Mouse (Mus musculus): ENCODE results near the gene Ssh3. TPM values are rescaled to one million over a fixed set of nuclear protein-coding genes. Genes with fewer than 3 reads are reported as not detected.
A peak's percentile ranks its signal among the peaks of the same experiment; 100 is the strongest.

The Ssh3 gene
- total and polyA plus RNA-seq, 3 experiments = 0.30 to 5.8 (median 2.3) TPM

DNA sequence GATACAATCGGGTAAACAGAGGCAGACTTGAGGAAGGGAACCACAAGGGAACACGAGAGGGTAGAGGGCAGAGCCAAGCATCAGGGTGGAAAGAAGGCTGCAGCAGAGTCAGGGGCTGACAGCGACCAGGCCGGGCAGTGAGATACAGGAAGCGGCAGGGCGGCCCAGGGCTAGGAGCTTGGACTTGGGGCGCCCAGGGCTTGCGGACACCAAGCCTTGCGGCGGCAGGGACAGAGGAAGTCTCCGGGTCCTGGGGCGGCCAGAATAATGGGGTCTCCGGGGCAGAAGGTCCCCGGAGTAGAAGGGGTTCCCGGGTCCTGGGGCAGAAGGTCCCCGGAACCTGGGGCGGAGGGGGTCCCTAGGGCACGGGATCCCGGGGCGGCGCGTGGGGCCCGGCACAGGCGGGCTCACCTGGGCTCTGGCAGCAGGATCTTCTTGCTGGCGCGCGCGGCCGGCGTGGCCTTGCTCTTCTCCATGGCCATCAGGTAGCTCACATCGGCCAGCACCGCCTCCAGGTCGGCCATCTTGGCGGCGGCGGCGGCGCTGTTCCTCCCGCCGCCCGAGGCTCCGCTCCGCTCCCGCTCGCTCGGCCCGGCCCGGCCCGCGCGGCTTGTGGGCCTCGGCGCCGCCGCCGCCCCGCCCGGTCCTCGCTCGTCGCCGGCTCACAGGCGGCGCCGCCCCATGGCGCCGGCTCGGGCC, 36.7 kb upstream of the Ssh3 start:
- H3K9me3 ChIP-seq (replicated peaks) = no peaks in the 10 kb centered on the region
- ATAC-seq (ENCODE audit: extremely low read depth, insufficient number of reproducible peaks, low FRiP score, poor library complexity, severe bottlenecking) = no peak

DNA sequence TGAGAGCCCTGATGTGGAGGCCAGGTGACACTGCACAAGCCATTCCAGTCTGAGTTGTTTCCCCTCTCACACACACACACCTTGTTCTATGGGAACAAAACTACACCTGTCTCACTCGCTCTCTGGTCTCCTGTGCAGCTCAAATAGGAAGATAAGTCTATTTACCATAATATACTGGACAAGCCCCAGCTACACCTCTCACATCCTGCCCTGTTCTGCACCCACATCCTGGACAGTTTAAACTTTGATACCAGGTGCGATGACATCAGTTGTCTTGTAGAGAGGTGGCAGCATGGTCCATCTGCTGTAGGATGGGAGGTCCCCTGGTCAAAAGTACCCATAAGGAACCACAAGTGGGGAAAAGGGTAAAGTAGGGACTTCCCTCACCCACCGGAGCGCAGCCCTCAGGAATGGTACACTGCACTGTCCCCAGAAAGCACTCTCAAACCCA, 35.9 kb upstream of the Ssh3 start:
- DNase-seq (ENCODE audit: low spot score) = no peak
- ATAC-seq (ENCODE audit: extremely low read depth, insufficient number of reproducible peaks, low FRiP score, poor library complexity, severe bottlenecking) = no peak
- TF ChIP-seq POLR2AphosphoS5 (IDR thresholded peaks at IDR 0.05; ENCODE audit: insufficient replicate concordance, low read depth, low read length) (no peak), TAL1 (conservative IDR thresholded peaks at IDR 0.05; ENCODE audit: low read depth, low read length) (no peak), CTCF (IDR thresholded peaks at IDR 0.05; ENCODE audit: low read depth, low read length) (no peak), GATA1 (IDR thresholded peaks at IDR 0.05; ENCODE audit: borderline replicate concordance, low read length) (no peak), GATA2 (IDR thresholded peaks at IDR 0.05; ENCODE audit: borderline replicate concordance, low read depth, low read length) (no peak)
- Histone ChIP-seq H3K4me1 (ENCODE audit: insufficient read depth, low read depth, low read length) (peaks cover 69% of the 10 kb centered on the region), H3K36me3 (replicated peaks) (peaks cover 41% of the 10 kb centered on the region), H3K4me3 (ENCODE audit: low read depth, low read length) (peak overlapping the region; percentile 84), H3K27me3 (ENCODE audit: insufficient read depth, low read length) (peaks cover 16% of the 10 kb centered on the region), H3K9me3 (replicated peaks) (no peaks in the 10 kb centered on the region)

More for the DNA sequence above, 36.7 kb upstream of the Ssh3 start:
- peak overlapping the region; percentile 84 for H3K4me3 ChIP-seq (ENCODE audit: low read depth, low read length)
- no peak for DNase-seq (ENCODE audit: low spot score)
- peaks cover 16% of the 10 kb centered on the region for H3K27me3 ChIP-seq (ENCODE audit: insufficient read depth, low read length)
- H3K4me1 ChIP-seq (ENCODE audit: insufficient read depth, low read depth, low read length) = peaks cover 62% of the 10 kb centered on the region
- TF ChIP-seq GATA2 (IDR thresholded peaks at IDR 0.05; ENCODE audit: borderline replicate concordance, low read depth, low read length) (no peak), POLR2AphosphoS5 (IDR thresholded peaks at IDR 0.05; ENCODE audit: insufficient replicate concordance, low read depth, low read length) (no peak), TAL1 (conservative IDR thresholded peaks at IDR 0.05; ENCODE audit: low read depth, low read length) (no peak), CTCF (IDR thresholded peaks at IDR 0.05; ENCODE audit: low read depth, low read length) (no peak), GATA1 (IDR thresholded peaks at IDR 0.05; ENCODE audit: borderline replicate concordance, low read length) (no peak)
- peaks cover 34% of the 10 kb centered on the region for H3K36me3 ChIP-seq (replicated peaks)

DNA sequence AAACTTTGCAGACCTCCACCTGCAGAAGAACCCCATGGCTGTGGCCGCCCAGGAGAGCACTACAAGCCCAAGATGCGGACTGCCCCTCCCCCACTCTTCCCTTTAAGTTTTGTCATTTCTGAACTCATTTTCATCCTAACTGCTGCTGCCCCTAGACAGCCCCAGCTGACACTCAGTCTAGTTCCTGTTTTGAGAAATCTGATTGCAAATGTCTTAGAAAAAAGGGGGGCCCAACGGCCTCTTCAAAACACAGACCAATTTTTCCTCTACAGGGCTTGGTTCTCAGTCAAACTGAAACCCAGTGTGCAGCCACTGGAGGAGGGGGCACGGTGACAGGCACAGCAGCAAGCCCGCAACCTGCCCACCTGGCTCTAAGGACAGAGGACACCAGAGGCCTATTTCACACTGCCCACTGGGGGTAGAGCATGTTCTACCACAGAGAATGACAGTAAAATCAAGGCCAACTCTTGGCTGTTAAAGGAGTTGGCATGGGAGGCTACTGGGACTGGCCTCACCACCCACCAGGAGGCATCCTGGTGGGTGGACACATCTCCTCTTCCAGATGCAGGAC, 35.4 kb upstream of the Ssh3 start:
- peak overlapping the region; percentile 84 for H3K4me3 ChIP-seq (ENCODE audit: low read depth, low read length)
- peaks cover 73% of the 10 kb centered on the region for H3K4me1 ChIP-seq (ENCODE audit: insufficient read depth, low read depth, low read length)
- ATAC-seq (ENCODE audit: extremely low read depth, insufficient number of reproducible peaks, low FRiP score, poor library complexity, severe bottlenecking) (no peak), DNase-seq (ENCODE audit: low spot score) (no peak)
- H3K27me3 ChIP-seq (ENCODE audit: insufficient read depth, low read length) = peaks cover 16% of the 10 kb centered on the region
- H3K36me3 ChIP-seq (replicated peaks) = peaks cover 45% of the 10 kb centered on the region
- TF ChIP-seq GATA1 (IDR thresholded peaks at IDR 0.05; ENCODE audit: borderline replicate concordance, low read length) = no peak
- H3K9me3 ChIP-seq (replicated peaks) = no peaks in the 10 kb centered on the region

DNA sequence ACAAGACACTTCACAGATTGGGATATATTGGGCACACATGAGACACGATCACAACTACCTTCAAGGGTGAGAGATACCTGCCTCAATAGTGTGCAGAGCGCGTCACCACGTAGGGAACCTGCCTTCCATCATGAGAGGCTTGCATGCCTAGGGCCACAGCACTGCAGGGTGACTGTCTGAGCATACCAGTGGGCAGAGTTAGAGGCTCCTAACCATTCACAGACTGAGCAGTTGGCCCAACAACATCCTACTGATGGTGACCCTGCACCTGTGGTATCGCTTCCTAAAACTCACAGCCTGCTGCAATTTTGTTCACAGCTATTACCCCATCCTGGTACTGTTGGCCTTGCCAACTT, 34.6 kb upstream of the Ssh3 start:
- Histone ChIP-seq H3K4me1 (ENCODE audit: insufficient read depth, low read depth, low read length) (peaks cover 79% of the 10 kb centered on the region), H3K9me3 (replicated peaks) (no peaks in the 10 kb centered on the region), H3K27me3 (ENCODE audit: insufficient read depth, low read length) (peaks cover 14% of the 10 kb centered on the region), H3K4me3 (ENCODE audit: low read depth, low read length) (peak overlapping the region; percentile 60), H3K36me3 (replicated peaks) (peaks cover 52% of the 10 kb centered on the region)
- ATAC-seq (ENCODE audit: extremely low read depth, insufficient number of reproducible peaks, low FRiP score, poor library complexity, severe bottlenecking) (no peak), DNase-seq (ENCODE audit: low spot score) (no peak)
- no peak for TF ChIP-seq CTCF (IDR thresholded peaks at IDR 0.05; ENCODE audit: low read depth, low read length)
- TF ChIP-seq POLR2AphosphoS5 (IDR thresholded peaks at IDR 0.05; ENCODE audit: insufficient replicate concordance, low read depth, low read length) = no peak
- TF ChIP-seq TAL1 (conservative IDR thresholded peaks at IDR 0.05; ENCODE audit: low read depth, low read length) = no peak
- TF ChIP-seq GATA1 (IDR thresholded peaks at IDR 0.05; ENCODE audit: borderline replicate concordance, low read length) = no peak
- no peak for TF ChIP-seq GATA2 (IDR thresholded peaks at IDR 0.05; ENCODE audit: borderline replicate concordance, low read depth, low read length)

DNA sequence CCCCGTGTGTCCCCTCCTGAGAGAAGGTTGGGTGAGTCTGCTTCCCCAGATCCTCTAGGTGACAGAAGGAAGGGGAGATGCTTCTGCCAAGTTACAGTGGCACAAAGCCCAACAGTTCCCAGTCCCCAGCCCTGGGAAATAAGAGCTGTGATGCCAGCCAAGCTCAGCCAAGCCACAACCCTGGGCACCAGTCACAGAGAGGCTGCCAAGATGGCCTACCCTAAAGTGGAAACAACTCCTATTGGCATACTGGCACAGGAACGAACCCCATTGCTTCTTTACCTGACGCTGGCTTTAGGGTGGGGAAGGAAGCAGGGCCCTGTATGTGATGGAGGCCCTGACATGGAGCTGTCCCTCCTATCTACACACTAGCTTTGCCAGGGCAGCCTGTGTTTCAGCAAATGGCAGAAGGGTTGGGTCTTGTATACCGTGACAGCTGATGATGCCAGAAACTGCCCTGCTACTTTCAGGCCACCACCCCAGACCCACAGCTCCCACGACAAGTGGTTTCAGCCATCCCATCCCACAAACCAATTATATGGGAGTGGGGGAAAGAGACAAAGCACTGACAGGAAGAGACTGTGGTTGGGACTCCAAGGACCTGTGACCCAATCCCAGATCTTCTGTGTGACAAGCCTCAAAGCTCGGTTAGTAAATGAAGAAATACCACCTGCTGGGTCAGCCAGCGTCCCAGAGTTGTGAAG, 34.1 kb upstream of the Ssh3 start:
- peak overlapping the region; percentile 60; the same call in 1 of the 2 replicates for H3K4me3 ChIP-seq (ENCODE audit: low read depth, low read length)
- TF ChIP-seq POLR2AphosphoS5 (IDR thresholded peaks at IDR 0.05; ENCODE audit: insufficient replicate concordance, low read depth, low read length) = no peak
- no peak for TF ChIP-seq CTCF (IDR thresholded peaks at IDR 0.05; ENCODE audit: low read depth, low read length)
- no peak for TF ChIP-seq TAL1 (conservative IDR thresholded peaks at IDR 0.05; ENCODE audit: low read depth, low read length)
- TF ChIP-seq GATA1 (IDR thresholded peaks at IDR 0.05; ENCODE audit: borderline replicate concordance, low read length) = no peak
- TF ChIP-seq GATA2 (IDR thresholded peaks at IDR 0.05; ENCODE audit: borderline replicate concordance, low read depth, low read length) = no peak

More for the DNA sequence above, 34.1 kb upstream of the Ssh3 start:
- peaks cover 84% of the 10 kb centered on the region for H3K4me1 ChIP-seq (ENCODE audit: insufficient read depth, low read depth, low read length)
- DNase-seq (ENCODE audit: low spot score) (no peak), ATAC-seq (ENCODE audit: extremely low read depth, insufficient number of reproducible peaks, low FRiP score, poor library complexity, severe bottlenecking) (no peak)
- no peaks in the 10 kb centered on the region for H3K9me3 ChIP-seq (replicated peaks)
- peaks cover 57% of the 10 kb centered on the region for H3K36me3 ChIP-seq (replicated peaks)
- H3K27me3 ChIP-seq (ENCODE audit: insufficient read depth, low read length) = peaks cover 9% of the 10 kb centered on the region
